Mouse (Mus musculus) ES-Bruce4 (cell line): ENCODE measurements around the gene Plcb1.

Experiments used
- CTCF ChIP-seq: IDR thresholded peaks from one replicate; pipeline ENCODE4 v1.8.1; 2011; ENCODE audit warnings: low read depth, low read length
- POLR2A ChIP-seq: IDR thresholded peaks from one replicate; pipeline ENCODE4 v1.8.1; 2011; ENCODE audit warnings: low read length; ENCODE audit not compliant: insufficient read depth

DNA sequence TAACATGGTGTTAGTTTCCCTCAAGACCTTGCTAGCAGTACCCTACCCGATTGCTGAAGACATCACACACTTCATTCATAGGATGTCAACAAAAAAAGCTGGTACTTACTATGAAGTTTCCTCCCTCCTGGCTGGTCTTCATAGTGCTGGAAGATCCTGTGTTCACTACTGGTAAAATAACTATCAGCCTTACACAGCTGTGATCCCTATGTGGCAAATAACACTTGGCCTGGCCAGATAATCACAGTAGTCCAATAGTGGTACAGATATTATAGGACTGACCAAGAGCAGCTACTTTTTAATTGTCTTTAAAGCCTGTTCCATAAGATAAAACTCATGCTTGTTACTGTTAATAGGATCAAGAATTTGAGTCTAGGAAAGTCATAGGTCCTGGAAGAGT lies 52.3 kb downstream of the Plcb1 start:
- no peak for TF ChIP-seq POLR2A
- TF ChIP-seq CTCF, result no peak
